Mouse (Mus musculus) kidney, embryonic 14.5 days (tissue): ENCODE data around the gene Vill. TPM values are rescaled to one million over a fixed set of nuclear protein-coding genes. Genes with fewer than 3 reads are reported as not detected.

Source experiments
- ATAC-seq: fragments of 200-750 bp; cut with Nextera tagmentation; 2 replicates; pipeline ENCODE4 v1.8.0; 2017; ENCODE audit warnings: moderate number of reproducible peaks, mild to moderate bottlenecking, moderate TSS enrichment, moderate library complexity; ENCODE audit not compliant: low FRiP score, low TSS enrichment
- H3K27ac ChIP-seq: fragments of 300-500 bp; sonication (generic); 2 replicates; pipeline ENCODE4 v1.5.1; 2014; ENCODE audit warnings: low read depth, mild to moderate bottlenecking, low read length, moderate library complexity, mixed read lengths
- H3K27me3 ChIP-seq: fragments of 300-500 bp; sonication (generic); 2 replicates; pipeline ENCODE4 v1.6.1; 2014; ENCODE audit warnings: mild to moderate bottlenecking, low read length; ENCODE audit not compliant: control insufficient read depth, insufficient read depth
- H3K36me3 ChIP-seq: fragments of 300-500 bp; sonication (generic); 2 replicates; pipeline ENCODE4 v1.6.1; 2014; ENCODE audit warnings: low read length, mixed read lengths; ENCODE audit not compliant: control insufficient read depth, insufficient read depth
- H3K4me1 ChIP-seq: fragments of 300-500 bp; sonication (generic); 2 replicates; pipeline ENCODE4 v1.6.1; 2014; ENCODE audit warnings: low read length, mixed read lengths; ENCODE audit not compliant: control insufficient read depth, insufficient read depth
- H3K4me2 ChIP-seq: fragments of 300-500 bp; sonication (generic); replicated peaks from 2 replicates; pipeline ENCODE4 v1.6.1; 2014; ENCODE audit warnings: low read depth, mild to moderate bottlenecking, low read length
- H3K4me3 ChIP-seq: fragments of 300-500 bp; sonication (generic); 2 replicates; pipeline ENCODE4 v1.5.1; 2014; ENCODE audit warnings: mild to moderate bottlenecking, low read length
- H3K9ac ChIP-seq: fragments of 300-500 bp; sonication (generic); 2 replicates; pipeline ENCODE4 v1.6.1; 2014; ENCODE audit warnings: low read depth, mild to moderate bottlenecking, low read length, moderate library complexity
- H3K9me3 ChIP-seq: fragments of 300-500 bp; sonication (generic); 2 replicates; pipeline ENCODE4 v1.6.1; 2016; ENCODE audit warnings: low read length; ENCODE audit not compliant: control insufficient read depth
- WGBS: fragments of 180-500 bp; shearing (Covaris S2); extraction: QIAGEN DNeasy Blood & Tissue Kit; methylation state at CpG from one replicate; pipeline ENCODE4 v1.1.7; 2014; 5-methylcytosine and 5-hydroxymethylcytosine counted together
- polyA plus RNA-seq: library from polyadenylated mRNA; unstranded; fragments of >200 nt; fragmentation: Nextera tagmentation; extraction: Ambion mirVana; gene quantifications from 2 replicates; pipeline ENCODE4 v1.2.1, GENCODE M21; 2014

The Vill gene
- polyA plus RNA-seq, 1 experiment from 2014 or later, result 40.4 TPM

DNA sequence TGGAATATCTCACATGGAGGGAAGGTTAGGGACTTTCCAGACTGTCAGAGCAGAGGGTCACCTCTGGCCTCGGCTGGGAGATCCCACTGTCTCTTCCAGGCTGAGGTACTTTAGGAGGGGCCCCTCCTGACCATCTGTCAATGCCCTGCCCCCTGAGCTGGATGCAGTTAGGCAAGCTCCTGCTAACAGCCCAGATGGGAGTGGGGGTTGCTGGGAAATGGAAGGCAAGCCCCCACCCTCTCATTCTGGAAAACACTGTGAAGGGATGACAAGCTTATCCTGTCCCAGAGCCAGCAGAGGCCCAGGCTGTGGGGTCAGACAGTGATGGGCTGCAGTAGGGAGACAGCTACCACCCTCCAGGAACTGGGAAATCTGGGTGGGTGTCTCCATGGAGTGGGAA, 33.9 kb downstream of the Vill start:
- H3K4me1 ChIP-seq, result peaks cover 24% of the 10 kb centered on the region
- ATAC-seq, result no peak
- H3K9ac ChIP-seq, result no peak overlapping the region
- H3K36me3 ChIP-seq, result no peaks in the 10 kb centered on the region
- no peak overlapping the region for H3K4me3 ChIP-seq
- peaks cover under 1% of the 10 kb centered on the region; the same call in 1 of the 2 replicates for H3K27me3 ChIP-seq
- no peak overlapping the region for H3K27ac ChIP-seq
- WGBS, result 8% methylated on average over 1 of the region's 1 CpGs
- H3K9me3 ChIP-seq, result no peaks in the 10 kb centered on the region
- H3K4me2 ChIP-seq, result no peak overlapping the region

DNA sequence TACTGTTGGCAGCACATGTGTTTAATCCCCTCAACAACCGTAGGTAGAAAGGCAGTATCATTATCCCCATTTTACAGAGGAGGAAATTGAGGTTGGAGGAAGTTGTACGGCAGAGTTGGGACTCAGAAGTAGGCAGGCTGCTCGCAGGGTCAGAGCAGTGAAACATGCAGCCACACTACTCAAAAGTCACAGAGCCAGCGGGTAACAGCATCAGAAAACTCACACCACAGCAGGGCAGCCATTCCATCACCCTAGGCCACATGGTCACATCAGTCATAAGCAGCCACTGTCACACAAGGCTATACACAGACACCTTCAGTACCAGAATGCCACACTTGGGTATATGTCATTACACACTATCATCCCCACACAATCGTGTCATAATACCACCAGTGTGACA, 34.7 kb downstream of the Vill start:
- H3K4me1 ChIP-seq, result peaks cover 27% of the 10 kb centered on the region
- H3K9me3 ChIP-seq, result no peaks in the 10 kb centered on the region
- no peak overlapping the region for H3K4me3 ChIP-seq
- no peak for ATAC-seq
- no peak overlapping the region for H3K27ac ChIP-seq
- H3K4me2 ChIP-seq, result peak overlapping the region; percentile 55; the same call in 1 of the 2 replicates
- no peaks in the 10 kb centered on the region for H3K36me3 ChIP-seq
- peaks cover 4% of the 10 kb centered on the region; the same call in 1 of the 2 replicates for H3K27me3 ChIP-seq
- H3K9ac ChIP-seq, result no peak overlapping the region
- WGBS, result 82% methylated on average over 5 of the region's 5 CpGs

DNA sequence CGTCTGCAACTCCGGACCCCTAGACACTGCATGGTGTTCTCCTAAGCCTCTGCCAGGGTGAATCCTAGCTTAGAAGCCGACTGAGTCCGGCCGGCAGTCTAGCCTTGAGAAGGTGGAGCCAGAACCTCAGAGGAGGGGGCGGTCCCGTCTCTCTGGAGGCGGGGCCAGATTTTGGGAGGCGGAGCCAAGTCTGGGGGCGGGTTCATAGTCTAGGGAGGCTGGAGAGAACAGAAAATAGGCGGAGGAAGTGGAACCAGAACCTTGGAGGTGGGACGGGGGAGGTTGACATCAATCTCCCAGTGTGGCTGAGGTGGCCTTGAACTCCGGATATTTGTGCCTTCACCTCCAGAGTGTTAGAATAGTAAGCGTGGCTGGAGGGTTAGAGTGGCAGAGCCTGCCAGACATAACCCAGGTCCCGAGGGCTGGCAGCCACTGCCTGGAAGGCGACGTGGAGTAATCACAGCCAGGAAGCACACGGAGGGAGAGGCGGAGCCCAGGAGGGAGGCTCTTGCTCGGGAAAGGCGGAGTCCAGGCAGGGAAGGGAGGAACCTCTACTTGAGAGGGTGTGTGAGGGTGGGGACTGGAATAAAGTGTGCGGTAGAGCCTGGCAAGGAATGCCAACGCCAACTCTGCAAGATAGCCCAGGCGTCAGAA, 35.7 kb downstream of the Vill start:
- ATAC-seq, result peak; percentile 86
- 0 out of 2 replicates have a peak overlapping the region, but pooled peaks have one; percentile 25 for H3K9ac ChIP-seq
- peaks cover 4% of the 10 kb centered on the region; the same call in 1 of the 2 replicates for H3K27me3 ChIP-seq
- H3K27ac ChIP-seq, result peak overlapping the region; percentile 76
- peaks cover 26% of the 10 kb centered on the region for H3K4me1 ChIP-seq
- H3K4me2 ChIP-seq, result peak overlapping the region; percentile 55
- peak overlapping the region; percentile 43 for H3K4me3 ChIP-seq
- H3K9me3 ChIP-seq, result no peaks in the 10 kb centered on the region
- H3K36me3 ChIP-seq, result no peaks in the 10 kb centered on the region
- WGBS, result under 1% methylated on average over 24 of the region's 24 CpGs

DNA sequence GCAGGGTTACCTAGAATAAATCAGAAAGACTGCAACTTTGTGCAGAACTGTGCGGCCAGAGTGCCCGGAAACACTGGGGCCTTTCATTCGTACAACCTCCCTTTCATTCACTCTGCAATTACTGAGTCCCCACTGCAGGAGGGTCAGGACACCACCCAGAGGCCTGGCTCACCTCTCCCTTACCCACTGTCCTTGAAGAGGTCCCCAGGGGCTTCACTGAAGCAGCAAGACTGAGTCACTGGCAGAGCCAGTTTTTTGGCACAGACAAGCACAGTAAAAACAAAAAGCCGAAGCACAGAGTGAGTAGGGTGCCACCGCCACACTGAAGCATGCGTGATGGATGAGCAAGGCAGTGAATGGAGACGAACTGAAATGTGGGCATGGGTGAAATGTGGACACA, 36.9 kb downstream of the Vill start:
- 69% methylated on average over 7 of the region's 7 CpGs for WGBS

DNA sequence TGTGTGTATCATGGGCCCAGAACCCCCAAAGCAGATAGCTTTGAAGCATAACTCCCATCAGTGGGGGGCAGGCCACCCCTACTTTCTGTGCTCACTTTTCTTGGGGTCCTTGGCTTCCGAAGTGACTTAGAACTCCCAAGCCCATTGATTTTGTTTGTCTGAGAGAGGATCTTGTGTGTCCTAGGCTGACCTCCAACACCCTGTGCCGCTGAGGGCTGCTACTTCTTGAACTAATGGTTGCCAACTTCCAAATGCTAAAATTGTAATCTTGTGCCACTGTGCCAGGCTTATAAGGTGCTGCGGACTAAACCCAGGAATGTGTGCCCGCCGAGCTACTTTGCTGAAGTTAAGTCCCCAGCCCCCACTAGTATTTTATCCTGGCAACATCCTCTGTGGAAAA, 37.9 kb downstream of the Vill start:
- Histone ChIP-seq H3K4me3 (no peak overlapping the region), H3K9ac (no peak overlapping the region), H3K4me1 (peaks cover 20% of the 10 kb centered on the region), H3K36me3 (no peaks in the 10 kb centered on the region), H3K4me2 (no peak overlapping the region), H3K27ac (no peak overlapping the region), H3K27me3 (peaks cover 4% of the 10 kb centered on the region; the same call in 1 of the 2 replicates), H3K9me3 (no peaks in the 10 kb centered on the region)
- no peak for ATAC-seq
- 96% methylated on average over 5 of the region's 5 CpGs for WGBS

More for the DNA sequence above, 36.9 kb downstream of the Vill start:
- Histone ChIP-seq H3K4me2 (no peak overlapping the region), H3K36me3 (no peaks in the 10 kb centered on the region), H3K9ac (no peak overlapping the region), H3K27ac (no peak overlapping the region), H3K4me1 (peaks cover 26% of the 10 kb centered on the region), H3K27me3 (peaks cover 4% of the 10 kb centered on the region; the same call in 1 of the 2 replicates), H3K4me3 (no peak overlapping the region), H3K9me3 (no peaks in the 10 kb centered on the region)
- no peak for ATAC-seq

DNA sequence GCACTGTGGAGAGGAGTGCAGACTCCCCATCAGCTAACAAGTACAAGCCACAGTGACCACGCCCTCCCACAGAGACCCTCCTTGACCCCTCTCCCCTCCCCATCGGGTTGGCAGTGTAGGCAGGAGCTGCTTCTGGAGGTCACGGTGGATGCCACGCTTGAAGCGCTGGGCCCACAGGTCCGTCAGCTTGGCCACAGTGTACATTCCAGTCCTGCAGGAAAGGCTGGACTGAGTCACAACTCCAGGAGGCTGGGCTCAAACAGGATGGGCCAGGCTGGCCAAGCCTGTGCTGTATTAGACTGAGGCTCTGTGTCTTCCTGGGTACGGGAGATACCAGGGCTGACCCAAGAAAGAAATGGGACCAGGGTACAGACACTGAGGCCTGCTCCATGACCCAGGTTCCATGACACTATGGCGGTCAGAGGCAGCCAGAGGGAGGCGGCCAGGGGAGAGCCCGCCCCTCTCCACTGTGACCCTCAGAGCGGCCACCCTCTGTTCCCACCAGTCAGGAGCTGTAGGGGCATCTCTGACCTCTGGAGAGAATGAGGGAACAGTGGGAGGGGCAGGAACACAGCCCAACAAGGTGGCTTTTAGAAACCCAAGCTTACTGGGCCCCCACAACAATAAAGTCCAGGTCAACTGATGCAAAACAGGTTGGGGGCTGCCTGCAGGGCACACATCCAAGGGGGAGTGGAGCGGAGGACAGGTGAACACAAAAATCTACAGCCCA, 39.2 kb downstream of the Vill start:
- Histone ChIP-seq H3K9ac (no peak overlapping the region), H3K9me3 (no peaks in the 10 kb centered on the region), H3K4me2 (peak overlapping the region; percentile 80), H3K4me1 (peaks cover 20% of the 10 kb centered on the region), H3K27me3 (peaks cover 4% of the 10 kb centered on the region; the same call in 1 of the 2 replicates), H3K36me3 (no peaks in the 10 kb centered on the region), H3K27ac (no peak overlapping the region), H3K4me3 (no peak overlapping the region)
- 57% methylated on average over 12 of the region's 12 CpGs for WGBS
- no peak for ATAC-seq

DNA sequence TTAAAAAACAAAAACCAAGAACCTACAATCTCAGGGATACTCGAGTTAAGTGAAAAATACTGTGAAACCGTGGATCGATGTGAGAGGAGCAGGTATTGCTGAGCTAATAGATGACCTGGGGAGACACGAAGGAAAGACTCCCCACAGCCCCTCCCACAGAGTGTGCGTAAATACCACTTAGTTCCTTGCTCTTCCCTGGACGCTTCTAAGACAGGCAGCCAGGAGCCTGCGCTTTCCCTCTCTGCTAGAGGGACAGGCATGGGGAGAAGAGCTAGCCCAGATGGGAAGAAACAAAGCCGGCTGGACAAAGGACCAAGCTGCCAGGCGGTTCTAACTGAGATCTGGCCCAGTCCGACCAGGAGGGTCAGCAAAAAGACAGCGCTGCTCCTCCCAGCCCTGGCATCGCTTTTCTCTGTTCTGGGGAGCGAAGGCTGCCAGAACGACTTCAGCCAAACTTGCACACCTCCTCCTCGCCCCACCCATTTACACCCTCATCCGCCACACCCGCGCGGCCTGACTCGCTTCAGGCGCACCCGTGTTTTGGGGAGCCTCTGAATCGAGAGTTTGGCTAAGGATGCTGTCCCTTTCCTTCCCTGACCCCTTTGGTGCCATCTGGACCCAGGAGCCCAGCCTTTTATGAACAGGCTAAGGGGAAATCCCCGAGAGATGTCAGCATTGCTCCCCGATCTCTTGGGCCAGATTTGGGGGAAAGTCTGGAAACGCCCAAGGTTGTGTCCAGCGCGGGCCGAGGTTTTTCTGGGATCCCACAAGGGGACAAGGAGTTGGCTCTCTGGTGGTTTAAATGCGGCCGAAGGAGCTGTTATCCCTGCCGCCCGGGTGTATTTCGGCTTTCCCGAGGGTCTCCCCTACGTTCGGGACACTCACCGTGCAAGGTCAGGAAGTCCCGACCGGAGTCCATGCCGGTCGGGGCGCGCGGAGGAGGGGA, 40.2 kb downstream of the Vill start:
- ATAC-seq, result no peak
- WGBS, result 3% methylated on average over 45 of the region's 45 CpGs
- peaks cover 15% of the 10 kb centered on the region for H3K4me1 ChIP-seq
- H3K9ac ChIP-seq, result peak overlapping the region; percentile 46
- H3K9me3 ChIP-seq, result no peaks in the 10 kb centered on the region
- peak overlapping the region; percentile 80 for H3K4me2 ChIP-seq
- H3K27me3 ChIP-seq, result peaks cover 4% of the 10 kb centered on the region; the same call in 1 of the 2 replicates
- H3K36me3 ChIP-seq, result no peaks in the 10 kb centered on the region
- H3K4me3 ChIP-seq, result peak overlapping the region; percentile 53
- H3K27ac ChIP-seq, result no peak overlapping the region

DNA sequence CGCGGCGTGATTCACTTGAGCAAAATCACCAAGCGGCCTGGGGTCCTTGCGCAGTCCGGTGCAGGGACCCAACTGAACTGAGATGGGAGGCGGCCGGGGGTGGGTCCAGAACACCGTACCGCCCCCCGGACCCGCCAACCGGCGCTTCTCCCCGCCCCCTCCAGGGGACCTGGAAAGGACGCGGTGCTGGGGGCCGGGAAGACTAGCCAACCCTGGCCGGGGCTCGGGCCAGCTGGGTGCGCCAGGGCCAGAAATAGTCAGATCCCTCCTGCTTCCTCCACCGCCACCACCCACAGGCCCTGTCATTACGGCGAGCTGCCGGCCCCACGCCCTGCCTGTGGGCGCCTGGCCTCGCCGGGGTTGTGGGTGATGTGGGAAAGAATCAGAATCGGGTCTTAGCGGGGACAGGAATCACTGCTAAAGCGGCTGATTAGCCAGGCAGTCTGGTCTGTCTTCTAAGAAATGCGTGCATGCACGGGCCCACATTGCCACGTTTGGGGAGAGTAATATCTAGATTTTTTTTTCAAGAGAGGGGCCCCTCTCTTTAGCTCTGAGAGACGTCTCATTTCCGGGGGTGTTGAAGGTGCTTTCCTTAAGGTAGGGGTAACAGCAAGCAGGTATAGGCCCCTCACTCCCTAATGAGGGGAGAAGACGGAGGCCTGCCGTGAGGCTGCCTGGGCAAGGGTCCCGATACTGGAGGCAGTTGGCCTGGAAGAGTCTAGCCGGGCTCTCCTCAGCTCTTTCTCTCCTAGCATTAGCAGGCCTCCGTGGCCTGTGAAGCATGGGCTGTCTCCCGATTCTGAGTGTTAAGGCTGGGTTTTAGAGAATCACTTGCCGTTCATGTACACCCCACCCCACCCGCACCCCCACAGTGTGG, 41.1 kb downstream of the Vill start, which contains the start of gene Plcd1:
TSS of gene Plcd1 (minus strand) at position 84 of the 877 bp plus-strand sequence.
- Histone ChIP-seq H3K4me1 (peaks cover 16% of the 10 kb centered on the region), H3K4me3 (peak within 1 kb of the TSS; percentile 53), H3K27me3 (peaks cover 4% of the 10 kb centered on the region; the same call in 1 of the 2 replicates), H3K9ac (peak within 1 kb of the TSS; percentile 46), H3K27ac (no peak within 1 kb of the TSS), H3K4me2 (peak within 1 kb of the TSS; percentile 80), H3K36me3 (no peaks in the 10 kb centered on the region), H3K9me3 (no peaks in the 10 kb centered on the region)
- ATAC-seq, result peak; percentile 89
- WGBS, result 11% methylated on average over 43 of the region's 45 CpGs
